Mouse (Mus musculus) embryonic fibroblast, embryonic 13.5 days (primary cell): Measurements from ENCODE around the gene Rcsd1.

ENCODE experiments used
- CTCF ChIP-seq: IDR thresholded peaks from 2 replicates; pipeline ENCODE4 v1.5.1; 2011; ENCODE audit warnings: mild to moderate bottlenecking, control low read depth, low read length, moderate library complexity, borderline replicate concordance; ENCODE audit not compliant: insufficient read depth
- POLR2A ChIP-seq: IDR thresholded peaks from 2 replicates; pipeline ENCODE4 v1.6.1; 2011; ENCODE audit warnings: low read depth, mild to moderate bottlenecking, control low read depth, low read length, moderate library complexity

- no peak for TF ChIP-seq POLR2A
- no peak for TF ChIP-seq CTCF
These were observed 9.1 kb upstream of the Rcsd1 start for GRCm38 (mm10) chr1:165718543-165719105.
